Mouse (Mus musculus): ENCODE data around the gene Cidec.

DNA sequence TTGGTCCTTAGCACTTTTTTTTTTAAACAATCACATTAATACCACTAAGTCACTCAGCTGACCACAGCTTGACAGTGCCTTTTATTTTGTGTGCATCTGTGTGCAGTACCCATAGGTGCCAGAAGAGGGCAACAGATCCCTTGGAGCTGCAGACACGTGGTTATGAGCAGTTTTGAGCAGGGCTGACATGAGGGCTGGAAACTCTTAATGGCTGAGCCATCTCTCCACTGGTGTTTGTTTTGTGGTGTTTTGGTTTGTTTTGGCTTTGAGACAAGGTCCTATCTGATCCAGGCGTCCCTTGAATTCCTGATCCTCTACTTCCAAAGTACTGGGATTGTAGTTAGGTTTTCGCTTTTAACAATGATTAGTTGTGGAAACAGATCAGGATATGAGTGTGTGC, 8.2 kb downstream of the Cidec start:
- TF ChIP-seq CTCF (IDR thresholded peaks at IDR 0.05): peak; percentile 79
- no peak for TF ChIP-seq EP300 (IDR thresholded peaks at IDR 0.05)

Measured in lung, postnatal 0 days (tissue).